ENCODE assay signal across 9 mouse cellular contexts in genomic region chr4:140555273-140555672, GRCm38 (mm10).
DNase-seq lines count a peak whose midpoint lies in the region; ATAC-seq and TF ChIP-seq lines count a peak whose summit lies in the region.
"Had no signal": no experiment of that assay in that cellular context is flagged by ENCODE, and none has a peak within 500 bp of the region (broad histone marks: within the 10 kb centered on the region; RNA-seq: fewer than 3 reads in every experiment).

No protein-coding gene starts in this region.

- WGBS in lung, postnatal 0 days: 47% methylated on average over 7 of the region's 7 CpGs

- H3K27ac ChIP-seq in lung, postnatal 0 days (ENCODE audit: low read length): no peak overlapping the region
- H3K27ac ChIP-seq: heart, embryonic 13.5 days had no signal

- no peak overlapping the region for H3K9ac ChIP-seq in lung, postnatal 0 days (replicated peaks; ENCODE audit: low read depth)
- H3K9ac ChIP-seq: heart, embryonic 13.5 days had no signal

- TF ChIP-seq EP300 in lung, postnatal 0 days (IDR thresholded peaks at IDR 0.05): no peak

- DNase-seq in B cell, adult 2 months: peak; percentile 80
- peak; percentile 23 for DNase-seq in MEL-GATA-1-ER (ENCODE audit: extremely low read depth, low read depth)
- peak; percentile 72 for DNase-seq in cerebellum, adult 9-11 months
- peak; percentile 54 for DNase-seq in gastrocnemius, postnatal 14 days
- DNase-seq in layer of hippocampus, adult 11-12 months (ENCODE audit: low spot score): peak; percentile 74
- DNase-seq in lung, postnatal 0 days (ENCODE audit: low spot score): peak; percentile 63
- DNase-seq in right cerebral cortex, postnatal 10 days (ENCODE audit: low spot score in 2 of 2): peak; percentile 65 to 68

- TF ChIP-seq CTCF in lung, postnatal 0 days (IDR thresholded peaks at IDR 0.05): peak; percentile 83

- no peak overlapping the region for H3K4me2 ChIP-seq in lung, postnatal 0 days (replicated peaks; ENCODE audit: low read depth, low read length)
- H3K4me2 ChIP-seq: heart, embryonic 13.5 days had no signal

- no peaks in the 10 kb centered on the region for H3K4me1 ChIP-seq in lung, postnatal 0 days (ENCODE audit: insufficient read depth, low read depth, low read length)

- no peaks in the 10 kb centered on the region for H3K9me3 ChIP-seq in lung, postnatal 0 days (ENCODE audit: low read length)
- H3K9me3 ChIP-seq: heart, embryonic 13.5 days had no signal

- H3K27me3 ChIP-seq in lung, postnatal 0 days (replicated peaks; ENCODE audit: insufficient read depth, low read length): no peaks in the 10 kb centered on the region
- H3K27me3 ChIP-seq: heart, embryonic 13.5 days had no signal

- ATAC-seq in lung, postnatal 0 days: no peak
- ATAC-seq in activated CD4-positive, CD25-positive, alpha-beta regulatory T cell, adult 4 months: no peak

- H3K36me3 ChIP-seq in lung, postnatal 0 days (ENCODE audit: insufficient read depth, low read length): 0 out of 2 replicates have a peak, but pooled peaks cover 4% of the 10 kb centered on the region

- no peak overlapping the region for H3K4me3 ChIP-seq in lung, postnatal 0 days (ENCODE audit: low read depth, low read length)
- H3K4me3 ChIP-seq: heart, embryonic 13.5 days had no signal

- intact Hi-C loops in gastrocnemius, postnatal 14 days (cut with DNase I; ENCODE audit: low total_unique reads): loop anchor here (10.0 kb wide), 1 partner anchor 120 kb away; no protein-coding TSS in a partner anchor

Comparison
In these comparisons a context has a peak if more than half of its experiments do, and no peak if none do; other contexts are left out.
1. DNase-seq: peak in every context shown above with its lines; median percentile 80 in B cell, adult 2 months; 74 in layer of hippocampus, adult 11-12 months; 72 in cerebellum, adult 9-11 months; 66 in right cerebral cortex, postnatal 10 days; 63 in lung, postnatal 0 days; 54 in gastrocnemius, postnatal 14 days; 23 in MEL-GATA-1-ER.